In genomic region chr6:38871051-38871450, GRCm38 (mm10) we compare ENCODE assay signal across 8 mouse cellular contexts. TPM values are rescaled to one million over a fixed set of nuclear protein-coding genes. Genes with fewer than 3 reads are reported as not detected.
DNase-seq lines count a peak whose midpoint lies in the region; ATAC-seq and TF ChIP-seq lines count a peak whose summit lies in the region.

No protein-coding gene starts in this region.

- H3K4me2 ChIP-seq in kidney, embryonic 14.5 days (replicated peaks; ENCODE audit: low read depth, low read length): no peak overlapping the region

- no peak for TF ChIP-seq POLR2A in olfactory bulb, adult 2 months (IDR thresholded peaks at IDR 0.05; ENCODE audit: insufficient read depth, low read depth, low read length)

- DNase-seq in kidney, postnatal 36 days: peak; percentile 39 to 59
- DNase-seq in lung, postnatal 4 days: peak; percentile 35 to 47
- no peak for DNase-seq in frontal cortex, postnatal 10 days (ENCODE audit: low spot score in 2 of 2)
- DNase-seq in cerebellum, adult 11 months: no peak
- DNase-seq in adrenal gland, postnatal 14 days: no peak

- no peaks in the 10 kb centered on the region for H3K27me3 ChIP-seq in kidney, embryonic 14.5 days (ENCODE audit: control insufficient read depth, insufficient read depth, low read length)

- H3K9me3 ChIP-seq in kidney, embryonic 14.5 days (ENCODE audit: control insufficient read depth, low read length): no peaks in the 10 kb centered on the region

- TF ChIP-seq CTCF in olfactory bulb, adult 2 months (IDR thresholded peaks at IDR 0.05; ENCODE audit: insufficient read depth, low read depth, low read length): no peak

- H3K9ac ChIP-seq in kidney, embryonic 14.5 days (ENCODE audit: low read depth, low read length): no peak overlapping the region

- no peak overlapping the region for H3K27ac ChIP-seq in kidney, embryonic 14.5 days (ENCODE audit: low read depth, low read length)
- H3K27ac ChIP-seq in olfactory bulb, adult 2 months (ENCODE audit: insufficient read depth, low read depth, low read length): peak overlapping the region; percentile 36; the same call in 1 of the 2 replicates

- WGBS in kidney, embryonic 14.5 days: 50% methylated on average over 7 of the region's 7 CpGs
- 67% methylated on average over 7 of the region's 7 CpGs for WGBS in olfactory bulb, adult 2 months

- no peak for ATAC-seq in kidney, embryonic 14.5 days (ENCODE audit: low FRiP score, low TSS enrichment)
- peak; percentile 69 for ATAC-seq in granulocyte monocyte progenitor cell, adult 5-6 weeks (replicated peaks; ENCODE audit: poor library complexity, severe bottlenecking)

- no peak overlapping the region for H3K4me3 ChIP-seq in kidney, embryonic 14.5 days (ENCODE audit: low read length)
- no peak overlapping the region for H3K4me3 ChIP-seq in olfactory bulb, adult 2 months (ENCODE audit: insufficient read depth, low read depth, low read length)

- peaks cover 8% of the 10 kb centered on the region; the same call in 1 of the 2 replicates for H3K36me3 ChIP-seq in kidney, embryonic 14.5 days (ENCODE audit: control insufficient read depth, insufficient read depth, low read length)

- H3K4me1 ChIP-seq in kidney, embryonic 14.5 days (ENCODE audit: control insufficient read depth, insufficient read depth, low read length): peaks cover 24% of the 10 kb centered on the region; the same call in 1 of the 2 replicates
- H3K4me1 ChIP-seq in olfactory bulb, adult 2 months (ENCODE audit: control insufficient read depth, insufficient read depth, low read length): peaks cover 2% of the 10 kb centered on the region; the same call in 1 of the 2 replicates

RNA-seq across cellular contexts. Expression of gene Tbxas1, which starts 4.2 kb away (rescaled TPM):
- polyA plus RNA-seq in kidney, embryonic 14.5 days (2014; fragmentation: Nextera tagmentation; extraction: Ambion mirVana): 2.4 and 3.3 TPM in 2 replicates
- total RNA-seq in granulocyte monocyte progenitor cell, adult 5-6 weeks (2014; fragmentation: Nextera tagmentation): 12.4 and 26.0 TPM in 2 replicates
- total RNA-seq in granulocyte monocyte progenitor cell, adult 5-6 weeks (2017): 15.0 and 15.4 TPM in 2 replicates
- not detected in 2 replicates for polyA plus RNA-seq in olfactory bulb, adult 2 months (2012; ENCODE audit: insufficient read depth, insufficient read length, low replicate concordance, missing spikeins)
- 2.3 and 3.0 TPM in 2 replicates for total RNA-seq in adrenal gland, postnatal 14 days (2021)

RNA-seq across cellular contexts. Expression of gene Hipk2, which starts 4.9 kb away (rescaled TPM):
- polyA plus RNA-seq in kidney, embryonic 14.5 days (2014; fragmentation: Nextera tagmentation; extraction: Ambion mirVana): 31.0 and 33.6 TPM in 2 replicates
- total RNA-seq in granulocyte monocyte progenitor cell, adult 5-6 weeks (2014; fragmentation: Nextera tagmentation): 51.0 and 55.5 TPM in 2 replicates
- total RNA-seq in granulocyte monocyte progenitor cell, adult 5-6 weeks (2017): 12.8 and 17.0 TPM in 2 replicates
- polyA plus RNA-seq in olfactory bulb, adult 2 months (2012; ENCODE audit: insufficient read depth, insufficient read length, low replicate concordance, missing spikeins): not detected in 2 replicates
- total RNA-seq in adrenal gland, postnatal 14 days (2021): 92.5 and 104 TPM in 2 replicates

Comparison
In these comparisons a context has a peak if more than half of its experiments do, and no peak if none do; other contexts are left out.
1. DNase-seq: peak in kidney, postnatal 36 days (2 of 2) and lung, postnatal 4 days (2 of 2); none in frontal cortex, postnatal 10 days (0 of 2), cerebellum, adult 11 months (single experiment) and adrenal gland, postnatal 14 days (single experiment).